Mouse (Mus musculus) embryo, embryonic 9.5 days (tissue): Measurements from ENCODE around the gene Caln1.
A peak's percentile ranks its signal among the peaks of the same experiment; 100 is the strongest.

Source experiments
- DNase-seq: peaks from one replicate; pipeline ENCODE4 v3.0.0-alpha.2; 2017; ENCODE audit errors: extremely low spot score

The Caln1 gene

DNA sequence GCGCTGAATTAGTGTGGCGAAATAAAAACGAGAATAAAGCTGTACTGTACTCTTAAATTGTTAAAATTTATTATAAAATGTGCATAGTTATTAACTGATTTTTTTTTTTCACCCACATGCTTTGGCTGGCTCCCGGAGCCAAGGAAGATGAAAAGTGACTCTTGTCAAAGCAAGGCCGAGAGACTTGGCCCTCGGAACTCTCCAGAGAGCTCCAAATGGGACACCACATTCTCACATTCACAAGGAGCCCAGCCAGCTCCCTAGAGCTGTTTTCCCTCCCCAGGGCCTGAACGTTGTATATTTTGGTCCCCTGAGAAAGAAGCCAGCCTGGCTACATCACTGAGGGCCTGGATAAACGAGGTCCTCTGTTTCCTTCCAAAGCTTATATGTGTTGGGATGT, 25.1 kb downstream of the Caln1 start:
- no peak for DNase-seq

DNA sequence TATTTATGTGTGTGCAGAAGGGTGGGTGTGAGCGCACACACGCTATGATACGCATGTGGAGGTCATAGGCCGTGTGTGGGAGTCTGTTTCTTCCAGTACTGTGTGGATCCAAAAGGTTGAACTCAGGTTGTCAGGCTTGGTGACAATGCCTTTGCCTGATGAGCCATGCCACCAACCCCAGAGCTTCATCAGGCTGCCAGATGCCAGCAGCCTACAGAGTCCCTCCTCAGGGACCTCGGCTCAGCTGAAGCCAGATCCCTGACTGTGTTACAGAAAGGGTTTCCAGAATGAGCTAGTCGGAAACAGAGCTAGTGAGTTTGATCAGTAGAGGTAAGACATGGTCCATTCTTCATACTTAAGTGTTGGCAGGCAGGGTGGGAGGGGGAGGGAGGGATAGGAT, 25.9 kb downstream of the Caln1 start:
- DNase-seq, result no peak

DNA sequence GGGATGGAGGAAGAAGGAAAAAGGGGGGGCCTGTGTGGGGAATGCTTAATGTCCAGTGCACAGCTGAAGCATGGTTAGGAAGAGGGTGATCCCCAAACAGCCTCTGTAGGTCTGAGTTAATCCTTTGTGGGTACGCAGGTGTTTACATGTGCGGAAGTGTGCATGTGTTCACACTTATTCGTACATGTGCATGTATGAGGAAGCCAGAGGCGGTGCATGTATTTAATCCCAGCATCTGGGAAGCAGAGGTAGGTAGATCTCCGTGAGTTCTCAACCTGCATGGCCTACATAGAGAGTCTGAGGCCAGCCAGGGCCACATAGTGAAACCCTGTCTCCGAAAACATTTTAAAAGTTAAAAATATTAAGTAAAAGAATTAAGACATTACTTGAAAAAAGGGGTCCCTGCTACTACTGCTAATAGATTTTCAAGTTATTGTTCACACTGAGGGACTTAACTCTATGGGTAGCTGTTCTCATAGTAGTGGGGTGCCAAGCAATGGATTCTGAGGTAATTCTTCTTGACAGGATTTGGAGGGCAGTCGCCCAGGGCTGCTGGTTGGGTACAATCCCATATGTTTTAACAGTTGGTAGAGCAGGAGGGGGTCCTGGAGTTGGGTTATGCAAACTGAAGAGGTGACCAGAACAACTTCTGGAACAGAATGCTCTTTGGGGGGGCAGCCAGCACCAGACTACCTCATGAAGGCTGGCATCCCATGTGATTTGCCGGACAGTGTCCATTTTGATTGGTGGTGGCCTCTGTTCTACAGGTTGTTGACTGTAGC, 31.1 kb downstream of the Caln1 start:
- no peak for DNase-seq

GRCm38 (mm10) chr5:130405201-130405600, 35.9 kb downstream of the Caln1 start:
- DNase-seq, result peak; percentile 45

- no peak for DNase-seq
Measured at GRCm38 (mm10) chr5:130409706-130410105, 40.5 kb downstream of the Caln1 start.

GRCm38 (mm10) chr5:130411516-130411915, 42.3 kb downstream of the Caln1 start:
- no peak for DNase-seq

DNA sequence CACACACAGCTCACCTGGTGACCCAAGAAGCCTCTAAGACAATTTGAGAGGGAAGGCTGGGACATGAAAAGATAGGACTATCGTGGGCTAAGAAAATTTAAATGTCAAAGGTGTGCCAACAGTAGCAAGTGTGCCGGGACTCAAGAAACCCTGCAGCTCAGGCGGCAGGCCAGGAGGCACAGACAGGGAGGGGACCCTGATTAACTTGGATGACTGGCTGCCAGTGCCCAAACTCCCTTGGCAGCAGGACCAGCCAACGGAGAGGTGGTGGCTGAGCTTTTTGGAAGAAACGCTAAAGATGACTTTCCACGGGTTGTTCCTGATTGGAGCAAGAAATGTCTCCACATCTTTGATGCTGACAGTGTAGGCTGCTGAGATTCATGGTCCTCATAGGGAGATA, 78.2 kb downstream of the Caln1 start:
- no peak for DNase-seq

- DNase-seq, result peak; percentile 56
Measured at GRCm38 (mm10) chr5:130448491-130448890, 79.2 kb downstream of the Caln1 start.

- peak; percentile 59 for DNase-seq
Measured at GRCm38 (mm10) chr5:130448931-130449856, 79.9 kb downstream of the Caln1 start.

GRCm38 (mm10) chr5:130450031-130450541, 80.8 kb downstream of the Caln1 start:
- DNase-seq, result peak; percentile 14

GRCm38 (mm10) chr5:130458076-130458475, 88.8 kb downstream of the Caln1 start:
- DNase-seq, result no peak

DNA sequence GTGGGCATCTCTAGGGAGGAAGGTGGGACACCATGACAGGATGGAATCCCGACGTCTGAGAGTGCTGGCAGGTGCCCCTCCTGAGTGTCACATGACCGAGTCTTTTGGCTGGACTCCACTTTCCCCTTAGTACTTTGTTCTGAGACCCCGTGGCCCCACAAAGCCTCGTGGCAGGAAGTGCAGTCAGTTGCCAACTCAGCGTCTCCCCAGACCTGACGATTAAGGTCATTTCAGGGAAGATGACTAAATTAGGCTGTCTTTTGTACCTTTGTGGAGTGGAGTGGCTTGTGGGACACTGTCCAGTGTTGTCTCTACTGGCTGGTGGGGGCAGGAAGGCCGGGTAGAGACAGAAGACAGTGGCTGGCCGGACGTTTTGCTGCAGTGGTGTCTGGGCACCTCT, 103.0 kb downstream of the Caln1 start:
- no peak for DNase-seq

DNA sequence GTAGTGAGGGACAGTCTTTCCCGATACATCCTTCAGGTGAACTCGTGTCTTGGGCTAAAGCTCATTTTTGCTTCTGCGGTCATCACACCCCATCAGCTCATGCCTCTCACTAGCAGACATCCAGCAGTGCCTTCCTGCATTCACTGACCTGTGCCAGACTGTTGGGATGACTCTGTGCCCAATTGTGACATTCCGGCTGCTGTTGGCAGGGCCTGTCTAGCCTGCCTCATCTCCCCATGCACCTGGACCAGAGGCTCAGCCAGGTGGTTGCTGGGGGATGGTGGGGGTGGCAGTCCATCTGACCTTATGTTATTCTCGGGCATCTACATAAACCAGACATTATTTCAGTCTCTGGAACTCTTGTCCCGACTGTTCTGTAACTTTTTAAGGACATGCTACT, 105.6 kb downstream of the Caln1 start:
- no peak for DNase-seq

DNA sequence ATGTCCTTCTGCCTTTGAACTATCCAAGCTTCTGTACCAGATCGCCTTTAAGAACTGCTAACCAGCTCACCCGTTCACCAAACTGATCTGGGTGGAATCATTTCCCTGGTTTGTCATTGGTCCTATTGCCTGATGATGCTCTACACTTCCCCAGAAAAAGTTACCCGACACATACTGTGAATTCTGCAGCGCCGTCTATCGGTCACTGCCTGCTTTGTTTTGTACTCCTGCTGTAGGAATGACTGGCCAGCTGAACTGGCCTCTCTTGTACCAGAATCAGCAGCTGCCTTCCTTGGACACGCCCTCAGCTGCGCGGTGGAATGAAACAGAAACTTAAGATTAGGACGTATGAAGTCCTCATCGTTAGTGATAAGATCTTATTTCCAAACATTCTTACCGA, 107.5 kb downstream of the Caln1 start:
- no peak for DNase-seq

DNA sequence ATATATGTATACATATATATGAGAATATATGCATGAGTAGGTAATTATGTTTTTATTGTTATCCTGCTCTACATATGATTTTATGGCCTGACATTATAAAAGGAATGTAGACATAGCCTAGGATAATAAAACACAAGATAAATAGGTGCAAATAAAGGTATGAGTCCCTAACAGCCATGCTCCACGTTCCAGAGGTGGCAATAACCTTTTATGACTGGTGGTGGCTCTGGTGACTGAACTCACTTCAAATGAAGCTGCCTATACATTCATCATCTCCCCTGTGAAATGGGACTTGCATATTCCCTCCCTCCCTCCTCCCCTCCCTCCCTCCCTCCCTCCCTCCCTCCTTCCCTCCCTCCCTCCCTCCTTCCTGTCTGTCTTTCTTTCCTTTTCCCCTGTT, 111.0 kb downstream of the Caln1 start:
- no peak for DNase-seq

DNA sequence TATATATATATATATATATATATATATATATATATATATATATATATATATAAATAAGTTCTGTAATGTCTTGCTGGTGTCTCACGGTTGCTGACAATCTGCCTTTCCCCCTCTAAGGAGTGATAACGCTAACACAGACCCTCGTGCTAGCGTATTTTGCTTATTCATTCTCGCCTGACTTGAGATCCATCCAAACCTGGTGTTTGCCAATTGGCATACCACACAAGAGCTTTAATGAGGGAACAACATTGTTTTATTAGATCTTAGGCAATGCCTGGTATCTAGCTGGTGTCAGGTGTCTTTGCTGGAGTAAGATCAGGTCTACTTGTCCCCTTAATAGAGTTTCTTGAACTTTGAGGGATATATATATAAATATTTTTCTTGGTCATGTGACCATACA, 122.2 kb downstream of the Caln1 start:
- no peak for DNase-seq

GRCm38 (mm10) chr5:130492305-130492704, 123.0 kb downstream of the Caln1 start:
- no peak for DNase-seq

GRCm38 (mm10) chr5:130502541-130502940, 133.3 kb downstream of the Caln1 start:
- no peak for DNase-seq

GRCm38 (mm10) chr5:130504891-130505290, 135.6 kb downstream of the Caln1 start:
- DNase-seq, result no peak

DNA sequence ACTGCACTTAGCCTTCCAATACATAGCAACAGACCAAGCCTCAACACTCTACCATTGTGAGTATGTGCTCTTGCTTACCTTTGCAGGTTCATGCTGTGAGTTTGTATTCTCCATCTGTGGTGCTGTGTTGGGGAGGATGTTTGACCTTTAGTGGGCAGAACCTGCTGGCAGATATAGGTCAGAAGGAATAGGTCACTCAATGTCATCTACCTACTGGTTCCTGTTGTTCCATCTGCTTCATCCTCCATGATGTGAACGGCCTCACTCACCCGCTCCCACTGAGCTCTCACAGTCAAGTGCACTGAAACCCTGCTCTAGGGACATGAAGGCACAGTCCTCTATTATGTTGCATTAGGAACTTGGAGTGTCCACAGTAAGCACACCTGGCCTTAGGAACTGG, 141.3 kb downstream of the Caln1 start:
- DNase-seq, result no peak

- no peak for DNase-seq
Measured at GRCm38 (mm10) chr5:130515395-130515794, 146.1 kb downstream of the Caln1 start.

GRCm38 (mm10) chr5:130520527-130520926, 151.3 kb downstream of the Caln1 start:
- DNase-seq, result no peak

- DNase-seq, result no peak
Measured at GRCm38 (mm10) chr5:130527416-130527815, 158.2 kb downstream of the Caln1 start.
